Mouse (Mus musculus) brain, embryonic 14.5 days (tissue): ENCODE measurements around the gene Gm11060. TPM values are rescaled to one million over a fixed set of nuclear protein-coding genes. Genes with fewer than 3 reads are reported as not detected.

Experiments used
- DNase-seq: peaks from one replicate; pipeline ENCODE4 v3.0.0-alpha.2; 2011; ENCODE audit warnings: low read depth
- CTCF ChIP-seq: fragments of 200-500 bp; IDR thresholded peaks from 2 replicates; pipeline ENCODE4 v1.5.1; 2012; ENCODE audit warnings: inconsistent platforms, mild to moderate bottlenecking, moderate library complexity, borderline replicate concordance; ENCODE audit not compliant: insufficient read depth, insufficient read length; ENCODE audit errors: extremely low read depth
- POLR2A ChIP-seq: fragments of 200-500 bp; IDR thresholded peaks from 2 replicates; pipeline ENCODE4 v1.6.1; 2012; ENCODE audit warnings: mild to moderate bottlenecking, inconsistent platforms, borderline replicate concordance; ENCODE audit not compliant: poor library complexity, insufficient read depth, insufficient read length, severe bottlenecking; ENCODE audit errors: extremely low read depth
- polyA plus RNA-seq: library from polyadenylated mRNA; depleted of rRNA; stranded (reverse); fragments of >200 nt; gene quantifications from 2 replicates; pipeline ENCODE4 v1.2.3, GENCODE M21; 2012

Gene Gm11060
- polyA plus RNA-seq, 1 experiment, result not detected

- TF ChIP-seq POLR2A (no peak), CTCF (no peak)
- peak; percentile 18 for DNase-seq
Measured at GRCm38 (mm10) chr2:105089083-105089482, 2.7 kb upstream of the Gm11060 start.

GRCm38 (mm10) chr2:105089581-105090508 is 2.0 kb upstream of the Gm11060 start:
- no peak for TF ChIP-seq CTCF
- peak; percentile 96 for DNase-seq

- DNase-seq, result no peak
- TF ChIP-seq CTCF, result no peak
- TF ChIP-seq POLR2A, result no peak
Measured at GRCm38 (mm10) chr2:105090991-105091390, 827 bp upstream of the Gm11060 start.

GRCm38 (mm10) chr2:105097294-105097953 is 5.6 kb downstream of the Gm11060 start:
- DNase-seq, result no peak
- TF ChIP-seq POLR2A, result no peak
- no peak for TF ChIP-seq CTCF

- DNase-seq, result peak; percentile 51
- no peak for TF ChIP-seq POLR2A
- TF ChIP-seq CTCF, result no peak
Measured at GRCm38 (mm10) chr2:105099410-105099809, 7.6 kb downstream of the Gm11060 start.

- TF ChIP-seq POLR2A (no peak), CTCF (no peak)
- DNase-seq, result no peak
Measured at GRCm38 (mm10) chr2:105100541-105100940, 8.7 kb downstream of the Gm11060 start.

- TF ChIP-seq CTCF, result peak; percentile 35; the same call in 1 of the 2 replicates
- TF ChIP-seq POLR2A, result no peak
- DNase-seq, result peak; percentile 96
Measured at GRCm38 (mm10) chr2:105108703-105109158, 16.9 kb downstream of the Gm11060 start.

GRCm38 (mm10) chr2:105114074-105114473 is 22.3 kb downstream of the Gm11060 start:
- DNase-seq, result no peak
- TF ChIP-seq POLR2A, result no peak
- TF ChIP-seq CTCF, result no peak

GRCm38 (mm10) chr2:105117669-105118068 is 25.9 kb downstream of the Gm11060 start:
- no peak for TF ChIP-seq CTCF
- no peak for TF ChIP-seq POLR2A

GRCm38 (mm10) chr2:105122216-105122615 is 30.4 kb downstream of the Gm11060 start:
- DNase-seq, result no peak
- no peak for TF ChIP-seq POLR2A
- TF ChIP-seq CTCF, result no peak

More at GRCm38 (mm10) chr2:105117669-105118068, 25.9 kb downstream of the Gm11060 start:
- no peak for DNase-seq

GRCm38 (mm10) chr2:105122886-105123285 is 31.1 kb downstream of the Gm11060 start:
- TF ChIP-seq POLR2A (no peak), CTCF (no peak)
- DNase-seq, result peak; percentile 46
